Mouse (Mus musculus) liver, embryonic 14.5 days (tissue): ENCODE data around the gene Tnr. TPM values are rescaled to one million over a fixed set of nuclear protein-coding genes. Genes with fewer than 3 reads are reported as not detected.

Experiments used
- ATAC-seq: fragments of 200-750 bp; cut with Nextera tagmentation; 2 replicates; pipeline ENCODE4 v1.8.0; 2017; ENCODE audit warnings: moderate number of reproducible peaks, mild to moderate bottlenecking, moderate library complexity; ENCODE audit not compliant: insufficient read depth
- DNase-seq, 3 experiments: peaks; one replicate each; pipeline ENCODE4 v3.0.0-alpha.2; 2012 to 2013; ENCODE audit warnings: low read depth in 3 of 3, low spot score in 3 of 3
- H3K27ac ChIP-seq: fragments of 300-500 bp; sonication (generic); 2 replicates; pipeline ENCODE4 v1.5.1; 2014; ENCODE audit warnings: moderate library complexity, mild to moderate bottlenecking, control low read depth, inconsistent platforms
- H3K27me3 ChIP-seq: fragments of 300-500 bp; sonication (generic); 2 replicates; pipeline ENCODE4 v1.6.1; 2014; ENCODE audit warnings: mild to moderate bottlenecking, low read length, moderate library complexity; ENCODE audit not compliant: control insufficient read depth, insufficient read depth
- H3K36me3 ChIP-seq: fragments of 300-500 bp; sonication (generic); replicated peaks from 2 replicates; pipeline ENCODE4 v1.6.1; 2014; ENCODE audit warnings: low read depth; ENCODE audit not compliant: control insufficient read depth, insufficient read depth
- H3K4me1 ChIP-seq, 2 experiments: fragments of 200-500 bp in 1 of 2; fragments of 300-500 bp in 1 of 2; sonication (generic) in 1 of 2; replicated peaks; 2 replicates each; pipeline ENCODE4 v1.6.1; 2012 to 2014; ENCODE audit warnings: antibody characterized with exemption in 1 of 2, inconsistent platforms in 1 of 2, low read length in 1 of 2; ENCODE audit not compliant: control insufficient read depth in 2 of 2, insufficient read depth in 2 of 2
- H3K4me2 ChIP-seq: fragments of 300-500 bp; sonication (generic); 2 replicates; pipeline ENCODE4 v1.6.1; 2014; ENCODE audit warnings: low read depth, mild to moderate bottlenecking, control low read depth, moderate library complexity
- H3K4me3 ChIP-seq, 2 experiments: fragments of 200-500 bp in 1 of 2; fragments of 300-500 bp in 1 of 2; sonication (generic) in 1 of 2; 2 replicates each; pipeline ENCODE4 v1.5.1; 2012 to 2014; ENCODE audit warnings: low read depth in 2 of 2, low read length in 2 of 2, mild to moderate bottlenecking in 2 of 2, control low read depth in 1 of 2, inconsistent platforms in 1 of 2, moderate library complexity in 1 of 2; ENCODE audit not compliant: insufficient read depth in 1 of 2
- H3K9ac ChIP-seq: fragments of 300-500 bp; sonication (generic); replicated peaks from 2 replicates; pipeline ENCODE4 v1.6.1; 2014; ENCODE audit warnings: mild to moderate bottlenecking, control low read depth, moderate library complexity
- H3K9me3 ChIP-seq: fragments of 300-500 bp; sonication (generic); 2 replicates; pipeline ENCODE4 v1.6.1; 2016; ENCODE audit warnings: low read length, mixed read lengths; ENCODE audit not compliant: control insufficient read depth
- CTCF ChIP-seq: IDR thresholded peaks from 2 replicates; pipeline ENCODE4 v1.5.1; 2016; ENCODE audit warnings: antibody characterized with exemption, low read depth, control low read depth
- EP300 ChIP-seq: IDR thresholded peaks from 2 replicates; pipeline ENCODE4 v1.6.1; 2016; ENCODE audit warnings: antibody characterized with exemption, low read depth
- WGBS: fragments of 180-500 bp; shearing (Covaris S2); extraction: QIAGEN DNeasy Blood & Tissue Kit; methylation state at CpG from one replicate; pipeline ENCODE4 v1.1.7; 2014; ENCODE audit not compliant: insufficient replicate concordance; 5-methylcytosine and 5-hydroxymethylcytosine counted together
- polyA plus RNA-seq, 2 experiments: library from polyadenylated mRNA; depleted of rRNA in 1 of 2; stranded (reverse) in 1 of 2; unstranded in 1 of 2; fragments of >200 nt; fragmentation: Nextera tagmentation in 1 of 2; extraction: Ambion mirVana in 1 of 2; gene quantifications; 2 replicates each; pipeline versions ENCODE4 v1.2.1 to v1.2.3; 2012 to 2014

Tnr gene
- polyA plus RNA-seq, 2 experiments: 0.02 to 0.03 TPM

DNA sequence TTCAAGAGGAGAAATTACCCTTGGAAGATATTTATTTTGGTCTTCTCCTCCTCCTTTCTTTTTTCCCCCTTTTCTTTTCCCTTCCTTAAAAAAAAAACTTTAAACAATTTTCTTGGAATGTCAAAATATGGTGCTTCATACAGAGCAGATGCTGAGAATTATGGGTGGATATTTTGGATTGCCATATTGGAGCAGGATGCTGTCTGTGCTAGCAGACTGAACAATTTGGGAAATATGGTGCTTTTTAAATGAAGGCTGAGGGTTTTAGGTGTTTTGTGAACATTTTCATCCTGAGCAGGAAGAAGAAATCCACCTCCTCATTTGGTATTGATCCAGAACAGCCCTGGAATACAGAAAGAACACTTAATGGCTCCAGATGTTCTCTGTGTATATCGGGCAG lies 41.6 kb downstream of the Tnr start:
- DNase-seq: no peak
- Histone ChIP-seq H3K36me3 (no peaks in the 10 kb centered on the region), H3K4me2 (no peak overlapping the region), H3K9ac (no peak overlapping the region), H3K27me3 (no peaks in the 10 kb centered on the region), H3K27ac (no peak overlapping the region), H3K4me1 (no peaks in the 10 kb centered on the region), H3K4me3 (no peak overlapping the region), H3K9me3 (no peaks in the 10 kb centered on the region)
- WGBS: 71% methylated on average over 1 of the region's 1 CpGs
- ATAC-seq: no peak
- TF ChIP-seq CTCF (no peak), EP300 (no peak)

DNA sequence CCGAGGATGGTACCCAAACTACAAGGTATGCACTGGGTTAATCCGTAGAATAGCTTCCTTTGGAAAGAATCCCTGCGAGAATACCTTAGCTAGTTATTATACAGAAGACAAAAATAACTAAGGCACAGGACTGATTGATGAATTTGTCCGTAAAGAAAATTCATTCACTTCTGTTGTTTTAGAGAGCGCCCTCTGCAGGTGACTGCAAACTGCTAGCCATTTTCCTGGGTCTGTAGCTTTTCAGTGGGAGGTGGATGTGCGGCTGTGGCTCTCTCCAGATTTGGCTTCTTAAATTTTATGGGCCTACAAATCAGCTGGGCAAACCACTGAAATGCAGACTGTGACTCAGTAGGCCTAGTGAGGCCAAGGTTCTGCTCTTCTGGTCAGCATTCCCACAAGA lies 42.5 kb downstream of the Tnr start:
- ATAC-seq: no peak
- no peak overlapping the region for H3K9ac ChIP-seq
- no peak overlapping the region for H3K4me3 ChIP-seq
- no peak overlapping the region for H3K27ac ChIP-seq
- H3K36me3 ChIP-seq: no peaks in the 10 kb centered on the region
- no peak overlapping the region for H3K4me2 ChIP-seq
- H3K9me3 ChIP-seq: no peaks in the 10 kb centered on the region
- H3K27me3 ChIP-seq: no peaks in the 10 kb centered on the region
- no peaks in the 10 kb centered on the region for H3K4me1 ChIP-seq
- WGBS: 62% methylated on average over 6 of the region's 6 CpGs
- DNase-seq: no peak
- TF ChIP-seq EP300 (no peak), CTCF (no peak)

DNA sequence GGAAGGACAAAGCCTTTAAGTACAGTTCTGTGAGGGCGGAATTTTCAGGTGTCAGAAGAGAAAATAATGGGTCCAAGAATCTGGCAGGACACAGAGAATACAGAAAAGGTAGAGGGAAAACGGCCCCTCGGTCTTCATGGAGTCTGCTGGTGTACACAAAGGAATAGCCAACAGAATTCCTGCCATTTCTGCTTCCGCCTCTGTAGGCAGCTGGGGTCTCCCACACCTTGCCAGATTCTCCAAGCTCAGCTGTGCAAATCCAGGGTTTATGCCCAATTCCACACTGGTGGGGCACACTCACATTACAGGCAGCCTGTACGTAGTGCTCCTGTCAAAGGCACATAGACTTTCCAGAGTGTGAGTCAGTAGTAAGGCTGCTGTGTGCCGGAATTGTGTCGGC lies 43.6 kb downstream of the Tnr start:
- Histone ChIP-seq H3K27ac (no peak overlapping the region), H3K4me3 (no peak overlapping the region), H3K36me3 (no peaks in the 10 kb centered on the region), H3K9me3 (no peaks in the 10 kb centered on the region), H3K9ac (no peak overlapping the region), H3K27me3 (no peaks in the 10 kb centered on the region), H3K4me2 (no peak overlapping the region), H3K4me1 (no peaks in the 10 kb centered on the region)
- DNase-seq (no peak), ATAC-seq (no peak)
- TF ChIP-seq CTCF (no peak), EP300 (no peak)
- WGBS: 66% methylated on average over 7 of the region's 7 CpGs

DNA sequence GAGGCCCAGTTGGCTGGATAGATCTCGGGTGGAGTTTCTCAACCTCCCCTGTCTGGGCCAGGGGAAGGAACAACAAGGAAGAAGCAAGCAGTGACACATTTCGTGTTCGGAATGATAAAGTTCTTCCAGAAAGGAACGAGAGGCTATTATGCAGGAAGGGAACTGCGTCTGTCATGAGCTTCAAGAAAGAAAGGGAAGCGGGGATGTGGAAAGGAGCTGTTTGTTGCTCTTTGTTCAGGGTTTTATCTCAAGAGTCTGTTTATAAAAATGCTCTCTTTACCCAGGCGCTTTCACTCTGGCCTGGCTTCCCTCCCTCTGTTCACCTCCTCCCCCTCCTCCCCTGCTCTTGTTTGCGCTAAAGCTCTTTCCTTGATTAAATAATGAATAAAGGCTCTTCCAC lies 46.7 kb downstream of the Tnr start:
- no peak overlapping the region for H3K4me2 ChIP-seq
- H3K27me3 ChIP-seq: no peaks in the 10 kb centered on the region
- H3K36me3 ChIP-seq: no peaks in the 10 kb centered on the region
- ATAC-seq: no peak
- 24% methylated on average over 8 of the region's 8 CpGs for WGBS
- no peaks in the 10 kb centered on the region for H3K4me1 ChIP-seq
- no peak for TF ChIP-seq EP300
- TF ChIP-seq CTCF: no peak
- H3K9me3 ChIP-seq: no peaks in the 10 kb centered on the region
- H3K27ac ChIP-seq: no peak overlapping the region
- no peak overlapping the region for H3K9ac ChIP-seq
- no peak for DNase-seq
- no peak overlapping the region for H3K4me3 ChIP-seq

DNA sequence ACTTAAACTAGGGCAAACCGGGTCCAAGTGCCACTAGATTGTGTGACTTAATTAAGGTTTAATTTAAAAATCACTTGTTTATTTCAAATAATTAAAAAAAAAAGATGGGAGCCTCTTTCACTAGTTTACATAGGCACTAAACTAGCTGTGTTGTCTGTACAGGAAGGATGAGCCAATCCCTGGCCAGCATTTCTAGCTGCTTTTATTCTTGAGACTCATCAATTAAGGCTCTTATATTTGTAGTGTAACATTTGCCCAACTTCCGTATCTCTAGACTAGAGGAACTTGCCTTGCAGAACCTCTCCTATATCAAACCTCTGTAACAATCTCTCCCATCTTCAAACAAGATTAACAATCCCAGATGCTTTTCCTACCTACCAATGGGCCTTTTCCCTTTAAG lies 47.3 kb downstream of the Tnr start:
- no peak for TF ChIP-seq EP300
- TF ChIP-seq CTCF: no peak
- Histone ChIP-seq H3K36me3 (no peaks in the 10 kb centered on the region), H3K4me3 (no peak overlapping the region), H3K4me2 (no peak overlapping the region), H3K4me1 (no peaks in the 10 kb centered on the region), H3K9me3 (no peaks in the 10 kb centered on the region), H3K27me3 (no peaks in the 10 kb centered on the region), H3K27ac (no peak overlapping the region), H3K9ac (no peak overlapping the region)
- ATAC-seq (no peak), DNase-seq (no peak)
- WGBS: 44% methylated on average over 2 of the region's 2 CpGs
